Mouse (Mus musculus) C2C12 (cell line): ENCODE results near the gene Mrpl22. TPM values are rescaled to one million over a fixed set of nuclear protein-coding genes. Genes with fewer than 3 reads are reported as not detected.

ENCODE experiments used
- H3K27me3 ChIP-seq: one replicate; pipeline ENCODE4 v1.6.1; 2011; ENCODE audit not compliant: control insufficient read depth, insufficient read depth, insufficient read length
- H3K36me3 ChIP-seq: one replicate; pipeline ENCODE4 v1.6.1; 2011; ENCODE audit not compliant: control insufficient read depth, insufficient read depth
- H3K4me3 ChIP-seq: one replicate; pipeline ENCODE4 v1.5.1; 2011; ENCODE audit warnings: mild to moderate bottlenecking, control low read depth; ENCODE audit not compliant: poor library complexity, insufficient read depth, severe bottlenecking
- H3K79me2 ChIP-seq: one replicate; pipeline ENCODE4 v1.6.1; 2011; ENCODE audit not compliant: control insufficient read depth, insufficient read depth
- H3K79me3 ChIP-seq: one replicate; pipeline ENCODE4 v1.6.1; 2011; ENCODE audit warnings: low read depth, control low read depth
- H3ac ChIP-seq: one replicate; pipeline ENCODE3; 2011; ENCODE audit warnings: low read depth; ENCODE audit not compliant: control insufficient read depth, insufficient read length
- CEBPB ChIP-seq: IDR thresholded peaks from one replicate; pipeline ENCODE4 v1.6.1; 2011; ENCODE audit warnings: low read depth, mild to moderate bottlenecking, control low read depth, moderate library complexity
- CTCF ChIP-seq: IDR thresholded peaks from one replicate; pipeline ENCODE4 v1.5.1; 2011; ENCODE audit not compliant: control insufficient read depth, insufficient read depth, insufficient read length
- FOSL1 ChIP-seq: IDR thresholded peaks from one replicate; pipeline ENCODE4 v1.8.0; 2011; ENCODE audit warnings: mild to moderate bottlenecking, low read length; ENCODE audit not compliant: poor library complexity, insufficient read depth, severe bottlenecking
- MAX ChIP-seq: IDR thresholded peaks from one replicate; pipeline ENCODE4 v1.6.1; 2011; ENCODE audit warnings: mild to moderate bottlenecking, control low read depth
- MYOD1 ChIP-seq: IDR thresholded peaks from one replicate; pipeline ENCODE4 v1.6.1; 2011; ENCODE audit warnings: low read depth; ENCODE audit not compliant: control insufficient read depth, insufficient read length
- MYOG ChIP-seq: IDR thresholded peaks from one replicate; pipeline ENCODE4 v1.6.1; 2011; ENCODE audit not compliant: control insufficient read depth, insufficient read length; ENCODE audit errors: extremely low read depth
- USF1 ChIP-seq: IDR thresholded peaks from one replicate; pipeline ENCODE4 v1.6.1; 2011; ENCODE audit warnings: low read depth, mild to moderate bottlenecking, control low read depth, moderate library complexity
- polyA plus RNA-seq: library from polyadenylated mRNA; unstranded; fragments of >200 nt; fragmentation: generic; extraction: Trizol; gene quantifications from one replicate; pipeline ENCODE4 v1.2.1, GENCODE M21; 2012; ENCODE audit warnings: missing spikeins

The Mrpl22 gene
- polyA plus RNA-seq, 1 experiment: 106 TPM

GRCm38 (mm10) chr11:58200226-58200625 is 28.8 kb downstream of the Mrpl22 start:
- Histone ChIP-seq H3K4me3 (no peak overlapping the region), H3ac (no peak overlapping the region), H3K36me3 (no peaks in the 10 kb centered on the region), H3K79me3 (no peaks in the 10 kb centered on the region), H3K27me3 (peaks cover 3% of the 10 kb centered on the region), H3K79me2 (no peaks in the 10 kb centered on the region)
- TF ChIP-seq MYOG (no peak), USF1 (no peak), MYOD1 (no peak), CEBPB (no peak), CTCF (no peak), MAX (no peak), FOSL1 (no peak)

- peaks cover 6% of the 10 kb centered on the region for H3K27me3 ChIP-seq
- no peaks in the 10 kb centered on the region for H3K79me3 ChIP-seq
- no peak for TF ChIP-seq MYOG
- no peak for TF ChIP-seq CTCF
- TF ChIP-seq MAX: no peak
- no peak for TF ChIP-seq FOSL1
- no peak for TF ChIP-seq CEBPB
- TF ChIP-seq MYOD1: no peak
- H3K79me2 ChIP-seq: no peaks in the 10 kb centered on the region
- no peak overlapping the region for H3K4me3 ChIP-seq
- no peak overlapping the region for H3ac ChIP-seq
- H3K36me3 ChIP-seq: no peaks in the 10 kb centered on the region
Observed at GRCm38 (mm10) chr11:58201052-58201451, 29.6 kb downstream of the Mrpl22 start.

DNA sequence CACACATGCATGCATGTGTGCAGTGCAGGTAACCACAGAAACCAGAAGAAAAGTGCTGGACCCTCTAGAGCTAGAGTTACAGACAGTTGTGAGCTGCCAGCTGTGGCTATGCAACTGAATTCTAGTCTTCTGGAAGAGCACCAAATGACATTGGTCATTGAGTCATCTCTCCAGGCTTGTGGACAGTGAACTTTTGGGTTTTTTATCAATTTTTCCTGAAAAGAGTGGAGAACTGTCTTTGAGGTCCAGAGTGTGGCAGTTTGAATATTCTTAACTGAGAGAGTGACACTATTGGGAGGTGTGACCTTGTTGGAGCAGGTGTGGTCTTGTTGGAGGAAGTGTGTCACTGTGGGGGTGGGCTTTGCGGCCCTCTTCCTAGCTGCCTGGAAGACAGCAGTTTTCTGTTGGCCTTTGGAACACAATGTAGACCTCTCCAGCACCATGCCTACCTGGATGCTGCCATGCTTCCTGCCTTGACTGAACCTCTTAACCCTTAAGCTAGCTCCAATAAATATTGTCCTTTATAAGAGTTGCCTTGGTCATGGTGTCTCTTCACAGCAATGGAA is 38.9 kb downstream of the Mrpl22 start:
- Histone ChIP-seq H3K79me3 (no peaks in the 10 kb centered on the region), H3K27me3 (peaks cover 13% of the 10 kb centered on the region), H3K79me2 (no peaks in the 10 kb centered on the region), H3K4me3 (no peak overlapping the region), H3ac (no peak overlapping the region), H3K36me3 (no peaks in the 10 kb centered on the region)
- no peak for TF ChIP-seq FOSL1
- no peak for TF ChIP-seq MAX
- TF ChIP-seq MYOG: no peak
- TF ChIP-seq MYOD1: no peak
- no peak for TF ChIP-seq CTCF
- TF ChIP-seq USF1: no peak
- TF ChIP-seq CEBPB: no peak

GRCm38 (mm10) chr11:58211062-58211681 is 39.7 kb downstream of the Mrpl22 start:
- no peak overlapping the region for H3ac ChIP-seq
- H3K27me3 ChIP-seq: peaks cover 8% of the 10 kb centered on the region
- no peaks in the 10 kb centered on the region for H3K79me2 ChIP-seq
- TF ChIP-seq CEBPB (no peak), CTCF (no peak), MYOD1 (no peak), MAX (no peak), FOSL1 (no peak), MYOG (no peak), USF1 (no peak)
- H3K36me3 ChIP-seq: no peaks in the 10 kb centered on the region
- no peak overlapping the region for H3K4me3 ChIP-seq
- H3K79me3 ChIP-seq: no peaks in the 10 kb centered on the region

- no peak for TF ChIP-seq MYOD1
- no peak for TF ChIP-seq CTCF
- TF ChIP-seq CEBPB: no peak
- no peak for TF ChIP-seq MYOG
- TF ChIP-seq MAX: no peak
- no peak for TF ChIP-seq USF1
- Histone ChIP-seq H3ac (no peak overlapping the region), H3K36me3 (no peaks in the 10 kb centered on the region), H3K27me3 (peaks cover 4% of the 10 kb centered on the region), H3K79me2 (no peaks in the 10 kb centered on the region), H3K79me3 (no peaks in the 10 kb centered on the region), H3K4me3 (no peak overlapping the region)
Observed at GRCm38 (mm10) chr11:58211682-58212067, 40.2 kb downstream of the Mrpl22 start.

DNA sequence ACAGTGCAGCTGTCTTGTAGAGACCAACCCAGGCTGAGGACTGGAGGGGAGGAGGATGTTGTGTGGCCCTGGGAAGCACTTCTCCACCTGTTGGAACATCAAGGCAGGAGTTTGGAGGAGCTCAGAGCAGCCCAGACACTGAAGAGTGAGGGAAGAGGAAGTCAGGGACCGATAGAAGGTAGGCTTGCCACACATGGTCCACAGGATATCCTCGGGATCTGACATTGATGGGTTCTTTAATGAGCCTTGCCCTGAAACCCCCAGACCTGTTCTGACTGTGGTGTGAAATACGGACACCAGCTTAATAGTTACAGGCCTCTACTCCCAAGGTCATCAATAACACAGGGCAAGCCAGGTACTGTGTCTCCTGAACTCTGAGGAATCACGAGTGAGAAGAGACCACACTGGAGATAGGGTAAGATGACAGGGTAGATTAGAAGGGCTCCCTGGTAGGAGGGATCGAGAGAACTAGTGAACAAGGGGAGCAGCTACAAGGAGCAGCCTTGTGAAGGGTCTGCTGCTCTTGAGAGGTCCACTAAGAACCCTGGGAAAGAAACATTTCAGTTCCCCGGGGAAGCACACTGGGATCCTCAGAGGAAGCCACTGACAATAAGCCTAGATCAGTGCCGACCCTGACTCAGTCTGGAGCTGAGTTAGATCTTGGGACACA is 42.3 kb downstream of the Mrpl22 start:
- H3K4me3 ChIP-seq: no peak overlapping the region
- H3K79me2 ChIP-seq: no peaks in the 10 kb centered on the region
- no peak for TF ChIP-seq USF1
- TF ChIP-seq FOSL1: no peak
- TF ChIP-seq CEBPB: no peak
- no peak for TF ChIP-seq CTCF
- no peak for TF ChIP-seq MYOD1
- H3K79me3 ChIP-seq: no peaks in the 10 kb centered on the region
- H3K27me3 ChIP-seq: no peaks in the 10 kb centered on the region
- H3ac ChIP-seq: no peak overlapping the region
- H3K36me3 ChIP-seq: no peaks in the 10 kb centered on the region
